Mouse (Mus musculus) erythroblast, adult 5-6 weeks (primary cell): ENCODE results near the gene Barx1. TPM values are rescaled to one million over a fixed set of nuclear protein-coding genes. Genes with fewer than 3 reads are reported as not detected.

Experiments used
- ATAC-seq: replicated peaks from 2 replicates; pipeline ENCODE4 v1.8.0; 2016; ENCODE audit warnings: moderate number of reproducible peaks, mild to moderate bottlenecking, moderate TSS enrichment, inconsistent platforms; ENCODE audit not compliant: poor library complexity, low FRiP score, severe bottlenecking
- total RNA-seq, 2 experiments: library from RNA; stranded (forward) in 1 of 2; stranded (reverse) in 1 of 2; fragments of 150-400 nt in 1 of 2; fragments of 200-764, 138-1000 nt in 1 of 2; gene quantifications; 2 replicates each; pipeline versions ENCODE4 v1.2.3 to v1.2.4; 2015 to 2017; ENCODE audit warnings: low replicate concordance in 2 of 2

Barx1 gene
- total RNA-seq, 2 experiments from 2014 or later: not detected

DNA sequence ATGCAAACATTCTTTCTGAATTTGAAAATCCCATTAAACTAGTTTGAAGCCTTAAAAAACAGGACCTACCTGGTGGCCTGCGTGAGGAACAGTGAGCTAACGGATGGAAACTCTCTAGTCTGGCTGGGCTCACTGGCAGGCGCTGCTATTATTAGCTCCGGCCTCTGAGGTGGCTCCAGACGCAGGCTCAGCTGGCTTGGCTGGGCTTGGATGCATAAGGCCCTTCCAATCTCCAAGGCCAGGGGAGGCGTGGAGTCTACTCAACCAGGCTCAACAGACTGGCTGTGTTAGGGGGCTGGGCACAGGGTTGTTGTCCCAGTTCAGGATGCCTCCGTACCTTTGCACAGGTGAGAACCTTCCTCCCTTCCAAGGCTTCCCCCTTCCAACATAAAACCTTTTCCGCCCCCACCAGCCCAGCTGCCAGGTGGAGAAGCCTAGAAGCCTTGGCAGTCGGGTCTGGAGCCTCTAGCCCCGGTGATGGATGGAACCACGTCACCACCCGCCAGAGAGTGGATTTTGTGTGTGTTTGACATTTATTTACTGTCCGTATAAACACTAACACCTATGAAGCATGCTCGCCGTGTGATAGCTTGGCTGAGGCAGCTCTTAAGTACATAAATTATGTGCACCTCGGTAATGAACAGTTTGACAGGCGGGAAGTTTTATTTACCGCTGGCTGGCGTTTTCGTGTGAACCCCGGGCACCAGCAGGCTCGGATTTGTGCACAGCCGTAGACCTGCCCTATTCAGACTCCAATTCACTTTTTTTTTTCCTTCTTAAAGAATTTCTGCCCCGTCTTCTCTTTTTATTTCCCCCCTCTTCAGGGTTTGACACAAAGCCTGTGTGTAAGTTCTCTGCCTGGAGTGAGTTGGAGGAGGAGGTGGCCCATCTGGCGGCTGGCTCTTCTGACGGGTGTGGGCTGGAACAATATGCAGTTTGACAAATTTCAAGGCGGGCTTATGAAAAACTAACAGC, 31.6 kb downstream of the Barx1 start:
- ATAC-seq: no peak

- ATAC-seq: no peak
Measured at GRCm38 (mm10) chr13:48706385-48706951, 43.7 kb downstream of the Barx1 start.

- ATAC-seq: no peak
Measured at GRCm38 (mm10) chr13:48712675-48713074, 49.9 kb downstream of the Barx1 start.

DNA sequence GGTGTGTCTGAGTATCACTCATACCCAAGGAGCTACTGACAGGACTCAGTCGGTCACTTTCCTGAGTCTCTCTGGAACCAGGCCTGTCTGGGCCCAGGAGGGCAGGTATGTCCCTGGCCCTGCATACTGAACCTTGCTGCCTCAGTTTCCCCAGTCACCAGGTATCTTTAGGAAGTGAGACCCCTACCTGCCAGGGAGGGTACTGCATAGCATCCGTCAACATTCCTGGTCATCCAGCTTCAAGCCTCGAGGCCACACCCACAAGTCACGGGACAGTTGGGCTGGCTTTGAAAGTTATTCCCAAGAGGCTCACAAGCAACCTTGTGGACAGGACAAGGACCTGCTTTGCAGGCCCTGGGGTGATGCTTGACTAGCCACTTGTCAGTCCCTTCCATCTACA, 53.3 kb downstream of the Barx1 start:
- no peak for ATAC-seq

Other genes with a start within 250 kb of the Barx1 start
- gene Zfp169, start 149.5 kb upstream of the Barx1 start, total RNA-seq (2015; ENCODE audit: low replicate concordance): 0.63 and 4.8 TPM in 2 replicates
- gene Zfp169, start 149.5 kb upstream of the Barx1 start, total RNA-seq (2017; ENCODE audit: low replicate concordance): 0.98 and 2.9 TPM in 2 replicates
- 1.9 TPM in 1 of 2 replicates, not detected in the other for gene A830005F24Rik, start 149.4 kb upstream of the Barx1 start, total RNA-seq (2015; ENCODE audit: low replicate concordance)
- not detected in 2 replicates for gene A830005F24Rik, start 149.4 kb upstream of the Barx1 start, total RNA-seq (2017; ENCODE audit: low replicate concordance)
- 1.0 TPM in 1 of 2 replicates, not detected in the other for gene Ptpdc1, start 37.3 kb upstream of the Barx1 start, total RNA-seq (2015; ENCODE audit: low replicate concordance)
- gene Ptpdc1, start 37.3 kb upstream of the Barx1 start, total RNA-seq (2017; ENCODE audit: low replicate concordance): 0.43 and 0.56 TPM in 2 replicates
- 9.4 and 10.2 TPM in 2 replicates for gene Phf2, start 208.1 kb downstream of the Barx1 start, total RNA-seq (2015; ENCODE audit: low replicate concordance)
- 3.9 and 5.6 TPM in 2 replicates for gene Phf2, start 208.1 kb downstream of the Barx1 start, total RNA-seq (2017; ENCODE audit: low replicate concordance)